Mouse (Mus musculus): ENCODE data around the gene Dbf4. TPM values are rescaled to one million over a fixed set of nuclear protein-coding genes. Genes with fewer than 3 reads are reported as not detected.

The Dbf4 gene
- total and polyA plus RNA-seq, 2 experiments from 2014 or later = 8.3 to 13.3 TPM

DNA sequence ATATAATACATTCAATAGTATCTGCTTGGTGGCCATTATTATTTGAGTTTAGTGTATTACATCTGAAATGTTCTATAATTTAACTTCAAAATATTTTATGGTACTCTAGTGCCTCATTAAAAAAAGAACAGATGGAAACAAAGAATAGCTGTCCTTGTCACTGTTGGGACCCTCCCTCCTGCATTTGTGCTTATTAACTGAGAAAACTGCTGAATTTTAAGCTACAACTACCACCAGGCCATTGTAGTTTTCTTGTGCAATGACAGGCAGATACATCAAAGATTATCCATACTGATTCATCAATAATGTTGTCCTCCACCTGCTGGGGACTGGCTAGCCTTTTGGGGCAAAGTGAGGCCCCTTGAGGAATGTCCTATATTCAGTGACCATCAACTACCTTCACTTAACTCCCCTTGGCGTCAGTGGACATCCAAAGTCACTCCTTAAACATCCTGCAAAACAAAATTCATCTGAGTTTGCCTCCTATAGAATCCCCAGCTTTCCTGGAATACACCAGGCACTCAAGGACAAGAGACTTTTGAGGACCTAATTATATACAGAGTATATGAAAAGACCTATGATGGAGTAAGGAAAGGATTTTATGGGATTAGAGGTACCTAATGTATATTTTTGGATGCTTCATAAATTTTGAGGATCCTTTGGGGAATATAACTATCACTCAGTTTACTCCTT lies 28.5 kb downstream of the Dbf4 start:
- no peak overlapping the region for H3K27ac ChIP-seq (ENCODE audit: low read depth, low read length)
- no peaks in the 10 kb centered on the region for H3K27me3 ChIP-seq (ENCODE audit: insufficient read depth, low read length)
- H3K4me2 ChIP-seq (ENCODE audit: low read depth) = no peak overlapping the region
- no peak for DNase-seq
- no peak overlapping the region for H3K4me3 ChIP-seq (ENCODE audit: low read depth, low read length)
- no peaks in the 10 kb centered on the region for H3K4me1 ChIP-seq (ENCODE audit: insufficient read depth)
- no peak for ATAC-seq
- H3K36me3 ChIP-seq (ENCODE audit: insufficient read depth) = peaks cover 4% of the 10 kb centered on the region; the same call in 1 of the 2 replicates
- no peak overlapping the region for H3K9ac ChIP-seq
- H3K9me3 ChIP-seq (ENCODE audit: low read length) = no peaks in the 10 kb centered on the region
- 74% methylated on average over 1 of the region's 1 CpGs for WGBS
- no peak for TF ChIP-seq CTCF (IDR thresholded peaks at IDR 0.05; ENCODE audit: low read depth)

- H3K27me3 ChIP-seq (ENCODE audit: insufficient read depth, low read length) = no peaks in the 10 kb centered on the region
- TF ChIP-seq CTCF (IDR thresholded peaks at IDR 0.05; ENCODE audit: low read depth) = no peak
- H3K27ac ChIP-seq (ENCODE audit: low read depth, low read length) = no peak overlapping the region
- H3K4me3 ChIP-seq (ENCODE audit: low read depth, low read length) = no peak overlapping the region
- no peaks in the 10 kb centered on the region for H3K36me3 ChIP-seq (ENCODE audit: insufficient read depth)
- H3K9me3 ChIP-seq (ENCODE audit: low read length) = no peaks in the 10 kb centered on the region
- no peak overlapping the region for H3K4me2 ChIP-seq (ENCODE audit: low read depth)
- no peaks in the 10 kb centered on the region for H3K4me1 ChIP-seq (ENCODE audit: insufficient read depth)
- no peak for DNase-seq
- ATAC-seq = no peak
- WGBS = 86% methylated on average over 5 of the region's 5 CpGs
- H3K9ac ChIP-seq = no peak overlapping the region
Observed at GRCm38 (mm10) chr5:8374297-8374906, 48.1 kb downstream of the Dbf4 start.

DNA sequence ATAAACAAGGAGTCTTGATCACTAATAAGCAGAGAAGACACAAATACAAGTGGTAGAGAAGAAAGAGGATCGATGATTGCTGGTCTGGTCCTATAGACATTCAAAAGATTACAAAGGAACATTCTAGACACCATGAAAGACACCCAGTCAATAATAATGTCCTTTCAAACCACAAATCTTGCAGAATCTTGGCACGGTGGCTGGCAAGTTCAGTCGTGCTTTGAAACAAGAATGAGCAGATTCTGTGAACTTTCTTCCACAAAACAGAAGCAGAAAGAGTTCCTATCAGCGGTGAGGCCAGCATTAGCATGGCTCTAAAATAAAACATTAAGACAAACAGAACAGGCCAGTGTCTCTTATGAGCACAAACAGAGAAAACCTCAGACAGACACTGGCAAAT lies 49.1 kb downstream of the Dbf4 start:
- ATAC-seq (no peak), DNase-seq (no peak)
- Histone ChIP-seq H3K27ac (ENCODE audit: low read depth, low read length) (no peak overlapping the region), H3K36me3 (ENCODE audit: insufficient read depth) (no peaks in the 10 kb centered on the region), H3K9ac (no peak overlapping the region), H3K27me3 (ENCODE audit: insufficient read depth, low read length) (no peaks in the 10 kb centered on the region), H3K4me3 (ENCODE audit: low read depth, low read length) (no peak overlapping the region), H3K4me1 (ENCODE audit: insufficient read depth) (no peaks in the 10 kb centered on the region), H3K9me3 (ENCODE audit: low read length) (no peaks in the 10 kb centered on the region), H3K4me2 (ENCODE audit: low read depth) (no peak overlapping the region)
- 57% methylated on average over 4 of the region's 4 CpGs for WGBS
- no peak for TF ChIP-seq CTCF (IDR thresholded peaks at IDR 0.05; ENCODE audit: low read depth)

DNA sequence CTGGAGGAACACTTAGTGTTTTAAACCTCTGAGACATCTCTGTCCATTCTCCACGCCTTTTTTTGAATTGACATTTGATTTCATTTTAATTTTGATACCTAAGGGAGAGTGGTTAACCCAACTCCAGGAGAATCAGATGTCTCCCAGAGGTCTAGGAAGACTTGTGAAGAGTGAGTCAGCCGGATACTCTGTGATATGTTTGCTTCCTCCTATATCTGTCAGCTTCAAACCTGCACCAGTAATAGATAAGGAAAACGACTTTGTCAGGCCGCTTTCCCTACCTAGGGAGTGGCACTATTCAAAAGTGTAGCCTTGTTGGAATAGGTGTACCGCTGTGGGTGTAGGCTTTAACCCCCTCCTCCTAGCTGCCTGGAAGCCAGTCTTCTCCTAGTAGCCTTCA lies 53.7 kb downstream of the Dbf4 start:
- Histone ChIP-seq H3K36me3 (ENCODE audit: insufficient read depth) (no peaks in the 10 kb centered on the region), H3K27ac (ENCODE audit: low read depth, low read length) (no peak overlapping the region), H3K9me3 (ENCODE audit: low read length) (no peaks in the 10 kb centered on the region), H3K27me3 (ENCODE audit: insufficient read depth, low read length) (no peaks in the 10 kb centered on the region), H3K9ac (no peak overlapping the region), H3K4me2 (ENCODE audit: low read depth) (no peak overlapping the region), H3K4me3 (ENCODE audit: low read depth, low read length) (no peak overlapping the region), H3K4me1 (ENCODE audit: insufficient read depth) (peaks cover 8% of the 10 kb centered on the region; the same call in 1 of the 2 replicates)
- DNase-seq = no peak
- WGBS = 88% methylated on average over 5 of the region's 5 CpGs
- TF ChIP-seq CTCF (IDR thresholded peaks at IDR 0.05; ENCODE audit: low read depth) = no peak
- no peak for ATAC-seq

DNA sequence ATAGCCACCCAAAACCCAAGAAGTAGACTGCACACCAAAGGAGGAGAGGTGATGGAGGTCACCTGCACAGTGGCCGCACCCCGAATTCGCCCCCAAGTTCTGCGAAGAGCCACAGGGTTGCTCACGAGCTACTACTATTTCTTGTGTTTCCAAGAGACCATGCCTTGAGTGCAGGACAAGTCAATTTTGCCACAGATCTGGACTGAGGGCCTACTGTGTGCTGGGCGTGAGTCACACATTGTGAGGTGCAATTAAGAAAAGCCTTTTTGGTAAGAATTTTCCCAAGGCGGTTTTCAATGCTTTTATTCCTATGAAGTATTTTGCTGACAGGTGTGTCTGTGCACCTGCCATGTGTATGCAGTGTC lies 54.2 kb downstream of the Dbf4 start:
- WGBS = 41% methylated on average over 7 of the region's 7 CpGs

GRCm38 (mm10) chr5:8367614-8368327 lies 54.7 kb downstream of the Dbf4 start, which contains the start of gene Adam22:
Gene Adam22, minus strand, starts transcription at chr5:8368160.
- peaks cover 8% of the 10 kb centered on the region; the same call in 1 of the 2 replicates for H3K4me1 ChIP-seq (ENCODE audit: insufficient read depth)
- 3% methylated on average over 55 of the region's 55 CpGs for WGBS
- H3K36me3 ChIP-seq (ENCODE audit: insufficient read depth) = no peaks in the 10 kb centered on the region
- no peaks in the 10 kb centered on the region for H3K9me3 ChIP-seq (ENCODE audit: low read length)
- peak within 1 kb of the TSS; percentile 76 for H3K27ac ChIP-seq (ENCODE audit: low read depth, low read length)
- peak within 1 kb of the TSS; percentile 54 for H3K4me3 ChIP-seq (ENCODE audit: low read depth, low read length)
- H3K4me2 ChIP-seq (ENCODE audit: low read depth) = peak within 1 kb of the TSS; percentile 69
- ATAC-seq (peak; percentile 97), DNase-seq (peak; percentile 94)
- no peaks in the 10 kb centered on the region for H3K27me3 ChIP-seq (ENCODE audit: insufficient read depth, low read length)
- TF ChIP-seq CTCF (IDR thresholded peaks at IDR 0.05; ENCODE audit: low read depth) = peak; percentile 39
- H3K9ac ChIP-seq = peak within 1 kb of the TSS; percentile 71

More for the DNA sequence above, 54.2 kb downstream of the Dbf4 start:
- peak overlapping the region; percentile 71; the same call in 1 of the 2 replicates for H3K9ac ChIP-seq
- H3K4me3 ChIP-seq (ENCODE audit: low read depth, low read length) = peak overlapping the region; percentile 54
- H3K9me3 ChIP-seq (ENCODE audit: low read length) = no peaks in the 10 kb centered on the region
- peak overlapping the region; percentile 69 for H3K4me2 ChIP-seq (ENCODE audit: low read depth)
- H3K36me3 ChIP-seq (ENCODE audit: insufficient read depth) = no peaks in the 10 kb centered on the region
- peaks cover 8% of the 10 kb centered on the region; the same call in 1 of the 2 replicates for H3K4me1 ChIP-seq (ENCODE audit: insufficient read depth)
- no peaks in the 10 kb centered on the region for H3K27me3 ChIP-seq (ENCODE audit: insufficient read depth, low read length)
- no peak overlapping the region for H3K27ac ChIP-seq (ENCODE audit: low read depth, low read length)
- DNase-seq (no peak), ATAC-seq (no peak)
- no peak; the same call in 1 of the 2 replicates for TF ChIP-seq CTCF (IDR thresholded peaks at IDR 0.05; ENCODE audit: low read depth)

Measured in forebrain, postnatal 0 days (tissue).